Mouse (Mus musculus): ENCODE results near the gene Fgf5.

DNA sequence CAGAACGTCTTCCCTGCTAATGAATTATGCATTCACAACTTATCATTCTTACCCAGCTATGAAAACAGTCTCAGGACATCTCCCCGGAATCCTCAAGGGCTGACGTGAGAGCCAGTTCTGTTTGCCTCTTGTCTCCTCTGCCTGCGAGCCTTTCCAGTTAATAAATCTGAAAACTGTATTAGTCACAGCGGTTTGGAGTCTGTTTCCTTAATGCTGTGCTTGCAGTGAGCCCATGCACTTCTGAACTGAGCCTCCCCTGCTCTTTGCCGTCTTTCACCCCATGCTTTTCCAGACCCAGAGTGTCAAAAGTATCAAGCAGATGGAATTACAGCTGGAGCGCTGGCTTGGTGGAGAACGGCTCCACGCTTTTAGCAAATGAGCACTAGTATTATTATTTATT, 52.5 kb downstream of the Fgf5 start:
- TF ChIP-seq CTCF (IDR thresholded peaks at IDR 0.05; ENCODE audit: low read depth, low read length) = no peak
- TF ChIP-seq GATA1 (IDR thresholded peaks at IDR 0.05; ENCODE audit: borderline replicate concordance, low read length) = no peak
- no peak for TF ChIP-seq TAL1 (conservative IDR thresholded peaks at IDR 0.05; ENCODE audit: low read depth, low read length)

Data from G1E (cell line).